Mouse (Mus musculus) embryonic fibroblast, embryonic 13.5 days (primary cell): ENCODE measurements around the gene Atg2b.

Source experiments
- CTCF ChIP-seq: IDR thresholded peaks from 2 replicates; pipeline ENCODE4 v1.5.1; 2011; ENCODE audit warnings: mild to moderate bottlenecking, control low read depth, low read length, moderate library complexity, borderline replicate concordance; ENCODE audit not compliant: insufficient read depth
- POLR2A ChIP-seq: IDR thresholded peaks from 2 replicates; pipeline ENCODE4 v1.6.1; 2011; ENCODE audit warnings: low read depth, mild to moderate bottlenecking, control low read depth, low read length, moderate library complexity

DNA sequence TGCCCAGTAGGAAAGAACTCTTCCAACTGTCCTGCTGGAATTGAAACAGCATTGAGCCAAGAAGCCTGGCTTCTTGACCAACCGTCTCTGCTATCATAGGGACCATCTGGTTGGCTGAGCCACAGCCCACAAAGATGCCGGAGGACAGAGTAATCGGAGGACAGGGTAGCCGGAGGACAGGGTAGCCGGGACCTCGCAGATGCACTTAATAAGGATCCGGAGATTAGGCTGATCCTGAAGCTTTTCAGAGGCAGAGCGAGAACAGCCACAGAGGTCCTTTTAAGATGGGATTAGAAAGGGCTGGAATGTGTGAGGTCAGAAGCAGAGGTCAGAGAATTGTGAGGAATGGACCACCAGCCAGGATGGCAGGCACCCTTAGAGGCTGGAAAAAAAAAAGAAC lies 79.8 kb downstream of the Atg2b start:
- TF ChIP-seq CTCF = no peak
- no peak for TF ChIP-seq POLR2A
